Mouse (Mus musculus) small intestine, adult 2 months (tissue): ENCODE data around the gene Dock1. TPM values are rescaled to one million over a fixed set of nuclear protein-coding genes. Genes with fewer than 3 reads are reported as not detected.

Experiments used
- H3K27ac ChIP-seq: fragments of 200-500 bp; 2 replicates; pipeline ENCODE4 v1.5.1; 2012; ENCODE audit warnings: low read depth, low read length, control low read depth, inconsistent platforms; ENCODE audit not compliant: insufficient read depth
- H3K27me3 ChIP-seq: fragments of 200-500 bp; 2 replicates; pipeline ENCODE4 v1.6.1; 2012; ENCODE audit warnings: mild to moderate bottlenecking, moderate library complexity, low read length, inconsistent platforms; ENCODE audit not compliant: control insufficient read depth, insufficient read depth
- H3K36me3 ChIP-seq: fragments of 200-500 bp; 2 replicates; pipeline ENCODE4 v1.6.1; 2012; ENCODE audit warnings: mild to moderate bottlenecking, low read length, control low read depth, inconsistent platforms; ENCODE audit not compliant: control insufficient read depth, insufficient read depth
- H3K4me1 ChIP-seq: fragments of 200-500 bp; 2 replicates; pipeline ENCODE4 v1.6.1; 2012; ENCODE audit warnings: low read length, inconsistent platforms, mixed read lengths; ENCODE audit not compliant: control insufficient read depth, insufficient read depth, insufficient read length
- H3K4me3 ChIP-seq: fragments of 200-500 bp; 2 replicates; pipeline ENCODE4 v1.5.1; 2012; ENCODE audit warnings: low read depth, mild to moderate bottlenecking, control low read depth, inconsistent platforms, low read length, moderate library complexity
- CTCF ChIP-seq: fragments of 200-500 bp; IDR thresholded peaks from 2 replicates; pipeline ENCODE4 v1.5.1; 2012; ENCODE audit warnings: low read depth, mild to moderate bottlenecking, control low read depth, inconsistent platforms, low read length, moderate library complexity, mixed read lengths; ENCODE audit not compliant: insufficient replicate concordance, insufficient read length; ENCODE audit errors: extremely low read depth
- POLR2A ChIP-seq: fragments of 200-500 bp; IDR thresholded peaks from 2 replicates; pipeline ENCODE4 v1.6.1; 2012; ENCODE audit warnings: low read depth, mild to moderate bottlenecking, control low read depth, inconsistent platforms, low read length, moderate library complexity
- WGBS: fragments of 180-500 bp; shearing (Covaris S2); methylation state at CpG from one replicate; pipeline ENCODE4 v1.1.7; 2018; 5-methylcytosine and 5-hydroxymethylcytosine counted together
- polyA plus RNA-seq: library from polyadenylated mRNA; depleted of rRNA; stranded (reverse); fragments of >200 nt; gene quantifications from 2 replicates; pipeline ENCODE4 v1.2.3, GENCODE M21; 2012

The Dock1 gene
- polyA plus RNA-seq, 1 experiment = 3.8 TPM

GRCm38 (mm10) chr7:134711576-134711975, 41.1 kb downstream of the Dock1 start:
- Histone ChIP-seq H3K36me3 (no peaks in the 10 kb centered on the region), H3K4me3 (no peak overlapping the region), H3K4me1 (no peaks in the 10 kb centered on the region), H3K27me3 (no peaks in the 10 kb centered on the region), H3K27ac (no peak overlapping the region)
- TF ChIP-seq POLR2A (no peak), CTCF (no peak)
- 90% methylated on average over 1 of the region's 1 CpGs for WGBS

GRCm38 (mm10) chr7:134719406-134719805, 49.0 kb downstream of the Dock1 start:
- H3K36me3 ChIP-seq = no peaks in the 10 kb centered on the region
- WGBS = 87% methylated on average over 3 of the region's 3 CpGs

GRCm38 (mm10) chr7:134722361-134722760, 51.9 kb downstream of the Dock1 start:
- TF ChIP-seq CTCF (no peak), POLR2A (no peak)
- WGBS = 96% methylated on average over 7 of the region's 7 CpGs
- Histone ChIP-seq H3K27me3 (no peaks in the 10 kb centered on the region), H3K36me3 (0 out of 2 replicates have a peak, but pooled peaks cover 1% of the 10 kb centered on the region), H3K4me1 (peaks cover 19% of the 10 kb centered on the region), H3K4me3 (no peak overlapping the region), H3K27ac (no peak overlapping the region)

More at GRCm38 (mm10) chr7:134719406-134719805, 49.0 kb downstream of the Dock1 start:
- no peak overlapping the region for H3K27ac ChIP-seq
- no peaks in the 10 kb centered on the region for H3K4me1 ChIP-seq
- TF ChIP-seq CTCF (no peak), POLR2A (no peak)
- no peak overlapping the region for H3K4me3 ChIP-seq
- no peaks in the 10 kb centered on the region for H3K27me3 ChIP-seq

GRCm38 (mm10) chr7:134722955-134723354, 52.5 kb downstream of the Dock1 start:
- Histone ChIP-seq H3K4me3 (no peak overlapping the region), H3K27me3 (no peaks in the 10 kb centered on the region), H3K36me3 (0 out of 2 replicates have a peak, but pooled peaks cover 1% of the 10 kb centered on the region), H3K4me1 (peaks cover 22% of the 10 kb centered on the region), H3K27ac (no peak overlapping the region)
- WGBS = 87% methylated on average over 9 of the region's 9 CpGs
- TF ChIP-seq POLR2A (no peak), CTCF (no peak)

- TF ChIP-seq CTCF = no peak
- TF ChIP-seq POLR2A = no peak
- Histone ChIP-seq H3K36me3 (0 out of 2 replicates have a peak, but pooled peaks cover 1% of the 10 kb centered on the region), H3K27ac (no peak overlapping the region), H3K27me3 (no peaks in the 10 kb centered on the region), H3K4me3 (no peak overlapping the region), H3K4me1 (peaks cover 22% of the 10 kb centered on the region)
- WGBS = 86% methylated on average over 5 of the region's 5 CpGs
Observed at GRCm38 (mm10) chr7:134723509-134723908, 53.1 kb downstream of the Dock1 start.

- no peaks in the 10 kb centered on the region for H3K27me3 ChIP-seq
- TF ChIP-seq POLR2A = no peak
- no peak for TF ChIP-seq CTCF
- no peak overlapping the region for H3K27ac ChIP-seq
- H3K4me3 ChIP-seq = no peak overlapping the region
- WGBS = 70% methylated on average over 7 of the region's 7 CpGs
- H3K4me1 ChIP-seq = peaks cover 22% of the 10 kb centered on the region
- 0 out of 2 replicates have a peak, but pooled peaks cover 1% of the 10 kb centered on the region for H3K36me3 ChIP-seq
Observed at GRCm38 (mm10) chr7:134724841-134725240, 54.4 kb downstream of the Dock1 start.

GRCm38 (mm10) chr7:134725551-134726529, 55.4 kb downstream of the Dock1 start:
- WGBS = 23% methylated on average over 11 of the region's 11 CpGs
- TF ChIP-seq CTCF (no peak), POLR2A (no peak)
- Histone ChIP-seq H3K27ac (peak overlapping the region; percentile 48), H3K27me3 (no peaks in the 10 kb centered on the region), H3K4me3 (no peak overlapping the region), H3K36me3 (0 out of 2 replicates have a peak, but pooled peaks cover 1% of the 10 kb centered on the region), H3K4me1 (peaks cover 22% of the 10 kb centered on the region)
